Mouse (Mus musculus) layer of hippocampus, adult 8-10 months (tissue): ENCODE measurements around the gene Grb2. TPM values are rescaled to one million over a fixed set of nuclear protein-coding genes. Genes with fewer than 3 reads are reported as not detected.

Experiments used
- DNase-seq, 2 experiments: peaks; one replicate each; pipeline ENCODE4 v3.0.0; 2022; ENCODE audit warnings: low spot score in 2 of 2
- total RNA-seq, 4 experiments: library from RNA; stranded (reverse); gene quantifications; 2 replicates each; pipeline ENCODE4 v1.2.4; 2022

Grb2 gene
- total RNA-seq = 100 to 1,000 TPM; 179 to 220 (median 196) TPM

DNA sequence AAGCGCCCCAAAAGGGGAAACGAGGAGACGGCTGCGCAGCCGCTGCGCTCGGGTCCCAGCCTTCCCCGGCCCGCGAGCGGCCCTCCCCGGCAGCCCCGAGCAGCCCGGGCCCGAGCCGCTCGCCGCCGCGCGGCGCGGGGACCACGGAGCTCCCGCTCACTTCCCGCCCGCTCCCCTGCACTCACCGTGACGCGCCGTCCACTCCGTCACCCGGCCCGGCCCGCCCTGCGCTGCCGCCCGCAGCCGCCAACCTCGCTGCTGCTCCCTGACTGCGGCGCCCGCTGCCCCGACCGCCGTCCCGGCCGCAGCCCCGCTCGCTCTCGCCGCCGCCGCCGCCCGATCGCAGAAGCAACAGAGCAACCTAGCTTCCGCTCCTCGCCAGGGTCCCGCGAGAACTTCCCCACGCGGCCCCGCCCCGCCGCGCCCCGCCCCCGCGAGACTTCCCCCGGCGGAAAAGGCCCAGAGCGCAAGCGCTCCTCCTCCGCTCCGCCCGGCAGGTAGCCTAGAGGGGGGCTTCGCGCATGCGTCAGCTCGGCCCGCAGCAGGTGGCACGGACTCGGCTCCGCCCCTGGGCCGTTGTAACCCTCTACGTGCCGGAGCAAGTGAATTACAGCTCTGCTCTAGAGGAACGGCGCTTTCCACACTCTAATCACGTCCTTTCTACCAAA, at the start of gene Grb2:
Grb2 (minus strand) TSS at position 389 of the 668 bp plus-strand sequence.
- DNase-seq = peak; percentile 94 to 98

DNA sequence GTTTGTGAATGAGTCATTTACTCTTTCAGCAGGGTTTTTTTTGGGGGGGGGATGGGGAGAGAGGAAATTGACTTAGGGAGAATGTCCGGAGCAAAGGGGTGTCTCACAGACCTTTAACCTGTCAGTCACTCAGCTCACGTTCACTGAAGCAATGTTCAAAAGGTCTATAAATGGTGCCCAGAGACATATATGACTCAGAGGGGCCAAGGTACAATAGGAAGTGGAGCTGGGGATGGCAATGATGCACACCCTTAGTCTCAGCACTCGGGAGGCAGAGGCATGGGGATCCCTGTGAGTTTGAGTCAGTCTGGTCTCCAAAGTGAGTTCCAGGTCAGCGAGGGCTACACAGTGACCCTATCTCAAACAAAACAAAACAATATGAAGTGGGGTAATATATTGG, 45.1 kb upstream of the Grb2 start:
- DNase-seq = no peak

DNA sequence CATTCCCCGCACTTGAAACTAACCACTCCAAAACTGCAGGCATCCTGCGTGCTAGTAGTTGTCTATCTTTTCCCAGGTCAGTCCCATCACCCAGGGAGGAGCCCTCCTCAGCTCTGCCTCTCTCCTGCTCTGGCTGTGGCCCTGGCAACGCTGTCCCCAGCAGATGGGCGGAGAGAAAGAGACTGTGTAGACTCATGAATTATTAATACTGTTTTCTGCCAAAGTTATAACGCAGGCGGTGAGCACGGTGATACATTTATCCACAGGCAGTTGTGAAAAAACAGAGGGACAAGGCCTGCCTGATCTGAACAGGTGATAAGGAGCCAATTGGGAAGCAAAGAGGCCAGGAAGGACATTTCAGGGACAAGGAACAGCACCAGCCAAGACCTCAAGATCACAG, 44.3 kb upstream of the Grb2 start:
- no peak for DNase-seq

DNA sequence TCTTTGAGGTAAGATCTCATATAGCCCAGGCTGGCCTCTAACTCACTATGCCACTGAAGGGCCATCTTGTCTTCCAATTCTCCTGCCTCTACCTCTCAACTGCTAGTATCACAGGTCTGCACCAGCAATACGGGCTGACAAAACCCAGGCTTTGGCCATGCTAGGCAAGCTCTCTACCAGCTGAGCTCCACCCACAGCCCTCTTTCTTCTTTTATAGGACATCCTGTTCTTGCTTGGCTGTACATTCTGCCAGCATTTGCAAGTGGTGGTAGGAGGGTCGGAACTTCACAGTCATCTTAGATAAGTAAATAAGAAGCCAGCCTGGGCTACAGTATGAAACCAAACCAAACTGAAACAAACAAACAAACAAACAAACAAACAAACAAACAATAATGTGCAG, 43.3 kb upstream of the Grb2 start:
- no peak for DNase-seq

DNA sequence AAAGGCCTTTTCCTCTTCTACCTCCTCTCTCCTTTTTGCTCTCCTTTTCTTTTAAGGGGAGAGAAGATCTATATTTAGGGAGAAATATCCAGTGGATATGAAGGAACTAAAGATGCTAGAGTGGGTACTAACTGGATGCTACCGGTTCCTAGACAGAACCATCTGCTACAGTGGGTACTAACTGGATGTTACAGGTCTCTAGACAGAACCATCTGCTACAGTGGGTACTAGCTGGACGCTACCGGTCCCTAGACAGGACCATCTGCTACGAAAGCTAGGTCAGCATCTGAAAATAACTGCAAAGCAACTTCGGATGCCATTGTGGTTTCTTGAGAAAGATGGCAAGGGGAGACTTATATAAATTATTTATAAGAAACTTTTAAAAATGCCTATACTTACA, 41.4 kb upstream of the Grb2 start:
- no peak for DNase-seq

GRCm38 (mm10) chr11:115747351-115747750, 39.0 kb upstream of the Grb2 start:
- no peak for DNase-seq

GRCm38 (mm10) chr11:115746762-115747161, 38.4 kb upstream of the Grb2 start:
- DNase-seq = no peak

DNA sequence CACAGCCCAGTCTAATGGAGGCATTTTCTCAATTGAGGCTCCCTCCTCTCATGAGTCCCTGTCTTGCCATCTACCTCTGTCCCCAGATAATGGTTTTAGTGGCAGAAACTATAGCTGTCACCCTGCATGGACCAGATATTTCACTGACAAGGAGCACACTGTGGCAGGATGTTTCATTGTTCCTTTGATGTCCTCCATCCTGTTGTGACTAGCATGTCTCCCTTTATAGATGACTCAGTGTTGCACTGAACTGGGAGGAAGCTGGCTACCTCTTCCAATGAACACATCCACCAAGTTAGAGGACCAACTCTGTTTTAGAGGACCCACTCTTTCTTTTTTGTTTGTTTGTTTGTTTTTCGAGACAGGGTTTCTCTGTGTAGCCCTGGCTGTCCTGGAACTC, 37.7 kb upstream of the Grb2 start:
- DNase-seq = no peak

GRCm38 (mm10) chr11:115744385-115744784, 36.0 kb upstream of the Grb2 start:
- DNase-seq = no peak

- DNase-seq = no peak
Measured at GRCm38 (mm10) chr11:115742926-115743325, 34.5 kb upstream of the Grb2 start.

GRCm38 (mm10) chr11:115741070-115741469, 32.7 kb upstream of the Grb2 start:
- no peak for DNase-seq

DNA sequence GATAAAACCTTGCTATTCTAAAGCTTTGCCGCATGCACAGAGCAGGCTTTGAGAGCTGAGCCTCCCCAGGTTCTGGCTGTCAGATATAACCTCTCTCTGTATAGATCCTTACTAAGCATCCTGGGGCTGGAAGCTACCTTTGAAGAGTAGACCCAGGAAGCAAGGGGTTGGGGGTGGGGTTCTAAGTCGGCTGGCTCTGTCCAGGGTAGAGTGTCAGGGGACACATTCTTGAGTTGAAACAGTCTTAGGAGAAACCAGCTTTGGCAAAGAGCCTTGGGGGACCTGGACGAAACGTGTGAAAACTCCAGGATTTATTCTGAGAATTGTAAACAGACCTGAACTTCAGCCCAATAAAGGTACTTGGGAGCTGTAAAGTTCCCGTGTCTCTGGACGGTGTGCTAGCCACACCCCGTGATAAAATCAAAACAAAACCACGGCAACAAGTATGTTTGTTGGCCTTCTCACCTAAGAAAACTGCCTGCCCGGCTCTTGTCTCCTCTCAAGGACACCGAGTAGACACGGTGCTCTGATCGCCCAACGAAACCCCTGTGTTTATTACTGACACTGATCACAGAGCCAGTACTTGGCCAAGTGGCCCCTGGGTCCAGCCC, 30.0 kb upstream of the Grb2 start:
- DNase-seq = no peak

- no peak for DNase-seq
Measured at GRCm38 (mm10) chr11:115737608-115738208, 29.3 kb upstream of the Grb2 start.

GRCm38 (mm10) chr11:115734041-115734686, 25.8 kb upstream of the Grb2 start:
- DNase-seq = no peak

- DNase-seq = no peak
Measured at GRCm38 (mm10) chr11:115723231-115723630, 14.8 kb upstream of the Grb2 start.

- DNase-seq = peak; percentile 56 to 86
Measured at GRCm38 (mm10) chr11:115722638-115723037, 14.2 kb upstream of the Grb2 start.

GRCm38 (mm10) chr11:115717660-115718390, 9.4 kb upstream of the Grb2 start:
- no peak for DNase-seq

DNA sequence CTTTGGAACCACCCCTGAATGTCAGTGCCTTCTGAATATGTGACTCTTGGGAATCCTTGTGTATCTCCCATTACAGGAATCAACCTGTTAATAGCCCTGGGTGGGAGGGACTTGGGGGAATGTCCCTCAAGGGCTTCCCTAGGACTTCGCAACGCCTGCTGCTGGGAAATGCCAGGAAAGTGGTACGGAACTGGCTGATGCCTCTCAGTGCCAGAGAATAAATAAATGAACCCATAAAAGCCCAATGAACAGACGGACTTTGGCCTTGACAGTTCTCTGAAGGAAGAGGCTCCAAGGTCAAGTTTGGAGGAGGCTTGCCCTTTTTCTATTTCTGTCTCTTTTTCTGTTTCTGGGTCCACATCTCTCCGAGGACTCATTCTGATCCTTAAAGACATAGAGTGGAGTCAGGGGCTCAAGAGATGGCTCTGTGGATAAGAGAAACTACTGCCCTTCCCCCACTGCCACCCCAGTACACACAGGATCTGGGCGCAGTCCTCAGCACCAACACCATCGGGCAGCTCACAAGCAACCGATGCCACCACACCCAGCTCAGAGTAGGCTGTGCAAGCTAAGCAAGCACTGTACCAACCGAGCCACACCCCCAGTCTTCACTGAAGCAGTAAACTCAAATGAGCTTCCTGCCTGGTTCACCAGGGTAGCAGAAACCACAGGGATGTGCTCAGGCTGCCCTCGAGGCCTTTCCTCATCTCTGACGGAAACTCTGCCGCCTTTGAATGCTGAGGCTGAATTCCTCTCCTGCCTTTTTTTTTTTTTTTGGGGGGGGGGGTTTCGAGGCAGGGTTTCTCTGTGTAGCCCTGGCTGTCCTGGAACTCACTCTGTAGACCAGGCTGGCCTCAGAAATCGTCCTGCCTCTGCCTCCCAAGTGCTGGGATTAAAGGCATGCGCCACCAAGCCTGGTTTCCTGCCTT, 8.3 kb upstream of the Grb2 start:
- DNase-seq = no peak

- DNase-seq = peak in 1 of 2 experiments; percentile 50
Measured at GRCm38 (mm10) chr11:115714491-115714890, 6.1 kb upstream of the Grb2 start.

DNA sequence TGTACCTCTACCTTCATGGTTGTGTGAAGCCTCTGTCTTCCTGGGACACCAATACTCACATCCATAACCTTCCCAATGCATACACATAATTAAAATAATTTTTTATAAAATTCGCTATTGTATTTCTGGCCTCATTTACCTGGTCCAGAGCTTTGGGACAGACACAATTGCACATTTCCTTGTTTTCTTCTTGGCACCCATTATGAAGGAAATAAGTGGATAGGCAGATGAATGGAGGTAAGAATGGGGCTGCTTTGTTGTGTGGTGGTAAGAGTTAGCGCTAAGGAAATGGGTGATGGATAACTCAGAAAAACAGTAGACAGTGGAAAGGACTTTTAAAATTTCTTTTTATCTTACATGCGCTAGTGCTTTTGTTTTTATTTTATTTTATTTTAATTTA, 5.0 kb upstream of the Grb2 start:
- no peak for DNase-seq
